Mouse (Mus musculus): Measurements from ENCODE around the gene Ankrd28. TPM values are rescaled to one million over a fixed set of nuclear protein-coding genes. Genes with fewer than 3 reads are reported as not detected.
A peak's percentile ranks its signal among the peaks of the same experiment; 100 is the strongest.

Gene Ankrd28
- polyA plus RNA-seq, 2 experiments: 3.8 to 4.8 TPM

GRCm38 (mm10) chr14:31669161-31669611 is 161.3 kb downstream of the Ankrd28 start:
- DNase-seq (ENCODE audit: low read depth in 3 of 3, low spot score in 3 of 3) (no peak), ATAC-seq (ENCODE audit: insufficient read depth) (no peak)
- Histone ChIP-seq H3K4me2 (ENCODE audit: low read depth) (0 out of 2 replicates have a peak overlapping the region, but pooled peaks have one; percentile 22), H3K4me3 (ENCODE audit: insufficient read depth in 1 of 2, low read depth in 2 of 2, low read length in 2 of 2) (no peak overlapping the region), H3K9ac (replicated peaks) (no peak overlapping the region), H3K9me3 (ENCODE audit: control insufficient read depth, low read length) (no peaks in the 10 kb centered on the region), H3K36me3 (replicated peaks; ENCODE audit: control insufficient read depth, insufficient read depth, low read depth) (no peaks in the 10 kb centered on the region), H3K4me1 (replicated peaks; ENCODE audit: control insufficient read depth in 2 of 2, insufficient read depth in 2 of 2, low read length in 1 of 2) (peaks cover 0 to 22% of the 10 kb centered on the region in 2 experiments; a peak in 2 of 4 replicates), H3K27me3 (ENCODE audit: control insufficient read depth, insufficient read depth, low read length) (no peaks in the 10 kb centered on the region), H3K27ac (no peak overlapping the region)
- TF ChIP-seq CTCF (IDR thresholded peaks at IDR 0.05; ENCODE audit: low read depth) (no peak), EP300 (IDR thresholded peaks at IDR 0.05; ENCODE audit: low read depth) (no peak)
- 29% methylated on average over 13 of the region's 13 CpGs for WGBS (ENCODE audit: insufficient replicate concordance)

- Histone ChIP-seq H3K9me3 (ENCODE audit: control insufficient read depth, low read length) (no peaks in the 10 kb centered on the region), H3K4me2 (ENCODE audit: low read depth) (no peak overlapping the region), H3K4me1 (replicated peaks; ENCODE audit: control insufficient read depth in 2 of 2, insufficient read depth in 2 of 2, low read length in 1 of 2) (peaks cover 0 to 29% of the 10 kb centered on the region in 2 experiments; a peak in 2 of 4 replicates), H3K27me3 (ENCODE audit: control insufficient read depth, insufficient read depth, low read length) (no peaks in the 10 kb centered on the region), H3K9ac (replicated peaks) (no peak overlapping the region), H3K4me3 (ENCODE audit: insufficient read depth in 1 of 2, low read depth in 2 of 2, low read length in 2 of 2) (no peak overlapping the region), H3K27ac (no peak overlapping the region), H3K36me3 (replicated peaks; ENCODE audit: control insufficient read depth, insufficient read depth, low read depth) (no peaks in the 10 kb centered on the region)
- DNase-seq (ENCODE audit: low read depth in 3 of 3, low spot score in 3 of 3) (no peak), ATAC-seq (ENCODE audit: insufficient read depth) (no peak)
- no peak for TF ChIP-seq CTCF (IDR thresholded peaks at IDR 0.05; ENCODE audit: low read depth)
- TF ChIP-seq EP300 (IDR thresholded peaks at IDR 0.05; ENCODE audit: low read depth): no peak
- WGBS (ENCODE audit: insufficient replicate concordance): 68% methylated on average over 13 of the region's 13 CpGs
Observed at GRCm38 (mm10) chr14:31668326-31668725, 162.1 kb downstream of the Ankrd28 start.

DNA sequence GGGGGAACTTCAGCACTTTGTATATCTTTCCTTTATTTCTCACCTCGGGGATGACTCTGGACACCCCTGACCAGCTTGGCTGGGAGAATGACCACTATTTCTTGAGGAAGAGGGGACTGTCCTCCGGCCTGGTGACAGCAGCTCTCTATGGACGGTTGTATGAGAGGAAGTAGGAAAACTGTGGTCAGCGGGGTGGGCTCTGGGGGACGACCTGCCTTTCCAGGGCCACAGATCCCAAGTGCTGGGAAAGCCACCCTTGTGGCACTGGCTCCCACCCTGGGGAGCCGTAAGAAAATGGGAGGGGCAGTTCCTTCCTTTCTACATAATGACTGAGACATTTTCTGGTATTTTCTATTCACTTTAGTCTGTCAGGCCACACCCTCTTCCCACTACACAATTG is 162.7 kb downstream of the Ankrd28 start:
- no peaks in the 10 kb centered on the region for H3K27me3 ChIP-seq (ENCODE audit: control insufficient read depth, insufficient read depth, low read length)
- ATAC-seq (ENCODE audit: insufficient read depth): no peak
- 53% methylated on average over 6 of the region's 6 CpGs for WGBS (ENCODE audit: insufficient replicate concordance)
- no peak overlapping the region for H3K27ac ChIP-seq
- no peak overlapping the region for H3K4me3 ChIP-seq (ENCODE audit: insufficient read depth in 1 of 2, low read depth in 2 of 2, low read length in 2 of 2)
- H3K9ac ChIP-seq (replicated peaks): no peak overlapping the region
- no peak for DNase-seq (ENCODE audit: low read depth in 3 of 3, low spot score in 3 of 3)
- TF ChIP-seq EP300 (IDR thresholded peaks at IDR 0.05; ENCODE audit: low read depth) (no peak), CTCF (IDR thresholded peaks at IDR 0.05; ENCODE audit: low read depth) (no peak)
- no peaks in the 10 kb centered on the region for H3K9me3 ChIP-seq (ENCODE audit: control insufficient read depth, low read length)
- H3K4me1 ChIP-seq (replicated peaks; ENCODE audit: control insufficient read depth in 2 of 2, insufficient read depth in 2 of 2, low read length in 1 of 2): peaks cover 0 to 34% of the 10 kb centered on the region in 2 experiments; a peak in 3 of 4 replicates
- H3K36me3 ChIP-seq (replicated peaks; ENCODE audit: control insufficient read depth, insufficient read depth, low read depth): no peaks in the 10 kb centered on the region
- no peak overlapping the region for H3K4me2 ChIP-seq (ENCODE audit: low read depth)

- 87% methylated on average over 28 of the region's 28 CpGs for WGBS (ENCODE audit: insufficient replicate concordance)
- Histone ChIP-seq H3K4me1 (replicated peaks; ENCODE audit: control insufficient read depth in 2 of 2, insufficient read depth in 2 of 2, low read length in 1 of 2) (peaks cover 0 to 39% of the 10 kb centered on the region in 2 experiments; a peak in 3 of 4 replicates), H3K4me3 (ENCODE audit: insufficient read depth in 1 of 2, low read depth in 2 of 2, low read length in 2 of 2) (no peak overlapping the region), H3K4me2 (ENCODE audit: low read depth) (no peak overlapping the region), H3K27ac (no peak overlapping the region), H3K9ac (replicated peaks) (no peak overlapping the region), H3K9me3 (ENCODE audit: control insufficient read depth, low read length) (no peaks in the 10 kb centered on the region), H3K27me3 (ENCODE audit: control insufficient read depth, insufficient read depth, low read length) (no peaks in the 10 kb centered on the region), H3K36me3 (replicated peaks; ENCODE audit: control insufficient read depth, insufficient read depth, low read depth) (no peaks in the 10 kb centered on the region)
- no peak for DNase-seq (ENCODE audit: low read depth in 3 of 3, low spot score in 3 of 3)
- ATAC-seq (ENCODE audit: insufficient read depth): no peak
- TF ChIP-seq EP300 (IDR thresholded peaks at IDR 0.05; ENCODE audit: low read depth) (no peak), CTCF (IDR thresholded peaks at IDR 0.05; ENCODE audit: low read depth) (no peak)
Observed at GRCm38 (mm10) chr14:31666931-31667705, 163.3 kb downstream of the Ankrd28 start.

GRCm38 (mm10) chr14:31665566-31665940 is 164.9 kb downstream of the Ankrd28 start:
- no peak for TF ChIP-seq EP300 (IDR thresholded peaks at IDR 0.05; ENCODE audit: low read depth)
- no peak for TF ChIP-seq CTCF (IDR thresholded peaks at IDR 0.05; ENCODE audit: low read depth)
- Histone ChIP-seq H3K4me1 (replicated peaks; ENCODE audit: control insufficient read depth in 2 of 2, insufficient read depth in 2 of 2, low read length in 1 of 2) (peaks cover 0 to 43% of the 10 kb centered on the region in 2 experiments), H3K9ac (replicated peaks) (no peak overlapping the region), H3K27ac (no peak overlapping the region), H3K4me3 (ENCODE audit: insufficient read depth in 1 of 2, low read depth in 2 of 2, low read length in 2 of 2) (no peak overlapping the region), H3K9me3 (ENCODE audit: control insufficient read depth, low read length) (no peaks in the 10 kb centered on the region), H3K4me2 (ENCODE audit: low read depth) (no peak overlapping the region), H3K27me3 (ENCODE audit: control insufficient read depth, insufficient read depth, low read length) (no peaks in the 10 kb centered on the region), H3K36me3 (replicated peaks; ENCODE audit: control insufficient read depth, insufficient read depth, low read depth) (no peaks in the 10 kb centered on the region)
- ATAC-seq (ENCODE audit: insufficient read depth): no peak
- WGBS (ENCODE audit: insufficient replicate concordance): 75% methylated on average over 4 of the region's 4 CpGs
- no peak for DNase-seq (ENCODE audit: low read depth in 3 of 3, low spot score in 3 of 3)
